Mouse (Mus musculus) liver, postnatal 0 days (tissue): ENCODE data around the gene Plekhj1. TPM values are rescaled to one million over a fixed set of nuclear protein-coding genes. Genes with fewer than 3 reads are reported as not detected.

ENCODE experiments used
- ATAC-seq: fragments of 200-750 bp; cut with Nextera tagmentation; 2 replicates; pipeline ENCODE4 v1.8.0; 2017; ENCODE audit warnings: mild to moderate bottlenecking, moderate library complexity
- DNase-seq: peaks from one replicate; pipeline ENCODE4 v3.0.0-alpha.2; 2016
- H3K27ac ChIP-seq: fragments of 300-500 bp; sonication (generic); 2 replicates; pipeline ENCODE4 v1.5.1; 2014; ENCODE audit warnings: antibody characterized with exemption, moderate library complexity, mild to moderate bottlenecking, low read depth
- H3K27me3 ChIP-seq: fragments of 300-500 bp; sonication (generic); 2 replicates; pipeline ENCODE4 v1.6.1; 2014; ENCODE audit warnings: low read length, control low read depth, mixed read lengths; ENCODE audit not compliant: insufficient read depth
- H3K36me3 ChIP-seq: fragments of 300-500 bp; sonication (generic); replicated peaks from 2 replicates; pipeline ENCODE4 v1.6.1; 2014; ENCODE audit warnings: mild to moderate bottlenecking, control low read depth, low read length, moderate library complexity, mixed read lengths; ENCODE audit not compliant: insufficient read depth
- H3K4me1 ChIP-seq: fragments of 300-500 bp; sonication (generic); 2 replicates; pipeline ENCODE4 v1.6.1; 2014; ENCODE audit warnings: antibody characterized with exemption, mild to moderate bottlenecking, control low read depth; ENCODE audit not compliant: insufficient read depth
- H3K4me2 ChIP-seq: fragments of 300-500 bp; sonication (generic); 2 replicates; pipeline ENCODE4 v1.6.1; 2014; ENCODE audit warnings: low read depth, mild to moderate bottlenecking, low read length, moderate library complexity, mixed read lengths
- H3K4me3 ChIP-seq: fragments of 300-500 bp; sonication (generic); 2 replicates; pipeline ENCODE4 v1.5.1; 2014; ENCODE audit warnings: low read depth, low read length
- H3K9ac ChIP-seq: fragments of 300-500 bp; sonication (generic); replicated peaks from 2 replicates; pipeline ENCODE4 v1.6.1; 2014; ENCODE audit warnings: mild to moderate bottlenecking, moderate library complexity
- H3K9me3 ChIP-seq: fragments of 300-500 bp; sonication (generic); 2 replicates; pipeline ENCODE4 v1.6.1; 2016; ENCODE audit warnings: mild to moderate bottlenecking, control low read depth, low read length, mixed read lengths
- CTCF ChIP-seq: sonication (generic); IDR thresholded peaks from 2 replicates; pipeline ENCODE4 v1.5.1; 2016; ENCODE audit warnings: antibody characterized with exemption, low read depth
- EP300 ChIP-seq: IDR thresholded peaks from 2 replicates; pipeline ENCODE4 v1.6.1; 2016; ENCODE audit warnings: antibody characterized with exemption, low read depth, mild to moderate bottlenecking
- WGBS: fragments of 180-500 bp; shearing (Covaris S2); extraction: QIAGEN DNeasy Blood & Tissue Kit; methylation state at CpG from one replicate; pipeline ENCODE4 v1.1.7; 2014; ENCODE audit not compliant: insufficient replicate concordance; 5-methylcytosine and 5-hydroxymethylcytosine counted together
- polyA plus RNA-seq: library from polyadenylated mRNA; unstranded; fragments of >200 nt; fragmentation: Nextera tagmentation; extraction: Ambion mirVana; gene quantifications from 2 replicates; pipeline ENCODE4 v1.2.1, GENCODE M21; 2015

Plekhj1 gene
- polyA plus RNA-seq, 1 experiment from 2014 or later = 42.0 TPM

- Histone ChIP-seq H3K4me2 (peak overlapping the region; percentile 93), H3K9ac (peak overlapping the region; percentile 91; the same call in 1 of the 2 replicates), H3K27me3 (no peaks in the 10 kb centered on the region), H3K36me3 (peaks cover 53% of the 10 kb centered on the region), H3K9me3 (no peaks in the 10 kb centered on the region), H3K27ac (no peak overlapping the region), H3K4me3 (peak overlapping the region; percentile 86; the same call in 1 of the 2 replicates), H3K4me1 (peaks cover 22% of the 10 kb centered on the region)
- 85% methylated on average over 9 of the region's 9 CpGs for WGBS
- TF ChIP-seq EP300 (no peak), CTCF (no peak)
- no peak for DNase-seq
- no peak for ATAC-seq
Observed at GRCm38 (mm10) chr10:80796307-80796848, 2.0 kb downstream of the Plekhj1 start.

- H3K4me3 ChIP-seq = no peak overlapping the region
- no peak for DNase-seq
- WGBS = 90% methylated on average over 8 of the region's 8 CpGs
Observed at GRCm38 (mm10) chr10:80794750-80795149, 3.7 kb downstream of the Plekhj1 start.

GRCm38 (mm10) chr10:80793803-80794202, 4.6 kb downstream of the Plekhj1 start:
- peaks cover 68% of the 10 kb centered on the region for H3K36me3 ChIP-seq
- 87% methylated on average over 4 of the region's 4 CpGs for WGBS

More at GRCm38 (mm10) chr10:80794750-80795149, 3.7 kb downstream of the Plekhj1 start:
- Histone ChIP-seq H3K9ac (no peak overlapping the region), H3K27me3 (no peaks in the 10 kb centered on the region), H3K27ac (no peak overlapping the region), H3K36me3 (peaks cover 60% of the 10 kb centered on the region), H3K4me1 (peaks cover 15% of the 10 kb centered on the region), H3K9me3 (no peaks in the 10 kb centered on the region), H3K4me2 (no peak overlapping the region)
- TF ChIP-seq CTCF (no peak), EP300 (no peak)
- no peak for ATAC-seq

GRCm38 (mm10) chr10:80793033-80793784, 5.2 kb downstream of the Plekhj1 start:
- no peak overlapping the region for H3K4me3 ChIP-seq
- H3K27me3 ChIP-seq = no peaks in the 10 kb centered on the region
- peaks cover 9% of the 10 kb centered on the region for H3K4me1 ChIP-seq
- WGBS = 88% methylated on average over 13 of the region's 13 CpGs
- ATAC-seq (no peak), DNase-seq (no peak)
- no peak overlapping the region for H3K4me2 ChIP-seq
- H3K27ac ChIP-seq = no peak overlapping the region
- peaks cover 74% of the 10 kb centered on the region for H3K36me3 ChIP-seq
- no peaks in the 10 kb centered on the region for H3K9me3 ChIP-seq
- TF ChIP-seq EP300 (no peak), CTCF (no peak)
- H3K9ac ChIP-seq = no peak overlapping the region

More at GRCm38 (mm10) chr10:80793803-80794202, 4.6 kb downstream of the Plekhj1 start:
- no peak overlapping the region for H3K4me2 ChIP-seq
- H3K9ac ChIP-seq = no peak overlapping the region
- no peak overlapping the region for H3K27ac ChIP-seq
- no peak overlapping the region for H3K4me3 ChIP-seq
- peaks cover 9% of the 10 kb centered on the region for H3K4me1 ChIP-seq
- DNase-seq (no peak), ATAC-seq (no peak)
- no peak for TF ChIP-seq EP300
- TF ChIP-seq CTCF = no peak
- no peaks in the 10 kb centered on the region for H3K27me3 ChIP-seq
- H3K9me3 ChIP-seq = no peaks in the 10 kb centered on the region

GRCm38 (mm10) chr10:80792175-80793032, 6.0 kb downstream of the Plekhj1 start:
- H3K36me3 ChIP-seq = peaks cover 81% of the 10 kb centered on the region
- DNase-seq = no peak
- no peak for TF ChIP-seq EP300
- TF ChIP-seq CTCF = no peak

More at GRCm38 (mm10) chr10:80792175-80793032, 6.0 kb downstream of the Plekhj1 start:
- Histone ChIP-seq H3K4me3 (no peak overlapping the region), H3K4me2 (no peak overlapping the region), H3K27me3 (no peaks in the 10 kb centered on the region), H3K9ac (no peak overlapping the region), H3K27ac (no peak overlapping the region), H3K9me3 (no peaks in the 10 kb centered on the region), H3K4me1 (peaks cover 9% of the 10 kb centered on the region)
- ATAC-seq = no peak
- 54% methylated on average over 38 of the region's 41 CpGs for WGBS
